Mouse (Mus musculus) kidney, postnatal 0 days (tissue): ENCODE measurements at regions not wholly inside any gene's neighbourhood (a gene's known extent, or its start where the extent isn't known, plus 50 kb on each side); places are given as distances from the start of the nearest gene placed in this dataset.

Source experiments
- ATAC-seq: fragments of 200-750 bp; cut with Nextera tagmentation; replicated peaks from 2 replicates; pipeline ENCODE4 v1.8.0; 2017; ENCODE audit warnings: low read depth, moderate number of reproducible peaks, moderate TSS enrichment, moderate library complexity; ENCODE audit not compliant: low FRiP score
- DNase-seq: peaks from one replicate; pipeline ENCODE4 v3.0.0-alpha.2; 2016; ENCODE audit warnings: low spot score
- H3K27ac ChIP-seq: fragments of 300-500 bp; sonication (generic); 2 replicates; pipeline ENCODE4 v1.5.1; 2014; ENCODE audit warnings: mild to moderate bottlenecking
- H3K27me3 ChIP-seq: fragments of 300-500 bp; sonication (generic); 2 replicates; pipeline ENCODE4 v1.6.1; 2014; ENCODE audit warnings: low read length, mixed read lengths; ENCODE audit not compliant: insufficient read depth
- H3K36me3 ChIP-seq: fragments of 300-500 bp; sonication (generic); 2 replicates; pipeline ENCODE4 v1.6.1; 2014; ENCODE audit warnings: low read length, mixed read lengths; ENCODE audit not compliant: insufficient read depth
- H3K4me1 ChIP-seq: fragments of 300-500 bp; sonication (generic); replicated peaks from 2 replicates; pipeline ENCODE4 v1.6.1; 2014; ENCODE audit warnings: antibody characterized with exemption, low read length, mixed read lengths; ENCODE audit not compliant: insufficient read depth
- H3K4me2 ChIP-seq: fragments of 300-500 bp; sonication (generic); 2 replicates; pipeline ENCODE4 v1.6.1; 2014; ENCODE audit warnings: mild to moderate bottlenecking, low read length, moderate library complexity, mixed read lengths
- H3K4me3 ChIP-seq: fragments of 300-500 bp; sonication (generic); replicated peaks from 2 replicates; pipeline ENCODE4 v1.5.1; 2014; ENCODE audit warnings: low read depth, low read length
- H3K9ac ChIP-seq: fragments of 300-500 bp; sonication (generic); 2 replicates; pipeline ENCODE4 v1.6.1; 2014; ENCODE audit warnings: low read depth, low read length
- H3K9me3 ChIP-seq: fragments of 300-500 bp; sonication (generic); replicated peaks from 2 replicates; pipeline ENCODE4 v1.6.1; 2016; ENCODE audit warnings: low read length, inconsistent platforms, mixed read lengths
- CTCF ChIP-seq: IDR thresholded peaks from 2 replicates; pipeline ENCODE4 v1.5.1; 2016; ENCODE audit warnings: antibody characterized with exemption, low read depth, mild to moderate bottlenecking, moderate library complexity
- WGBS: fragments of 180-500 bp; shearing (Covaris S2); extraction: QIAGEN DNeasy Blood & Tissue Kit; methylation state at CpG from one replicate; pipeline ENCODE4 v1.1.7; 2014; 5-methylcytosine and 5-hydroxymethylcytosine counted together

GRCm38 (mm10) chr4:33838436-33838835 is 86.0 kb upstream of the Cnr1 start:
- Histone ChIP-seq H3K36me3 (no peaks in the 10 kb centered on the region), H3K4me3 (no peak overlapping the region), H3K27me3 (no peaks in the 10 kb centered on the region), H3K9me3 (no peaks in the 10 kb centered on the region), H3K4me2 (no peak overlapping the region), H3K4me1 (no peaks in the 10 kb centered on the region), H3K9ac (no peak overlapping the region), H3K27ac (no peak overlapping the region)
- DNase-seq (no peak), ATAC-seq (no peak)
- WGBS, result 81% methylated on average over 6 of the region's 6 CpGs
- TF ChIP-seq CTCF, result no peak

GRCm38 (mm10) chr4:33840119-33840518 is 84.3 kb upstream of the Cnr1 start:
- H3K4me2 ChIP-seq, result peak overlapping the region; percentile 24
- no peak overlapping the region for H3K9ac ChIP-seq
- WGBS, result 39% methylated on average over 14 of the region's 14 CpGs
- no peak overlapping the region for H3K4me3 ChIP-seq
- H3K27ac ChIP-seq, result no peak overlapping the region
- no peaks in the 10 kb centered on the region for H3K36me3 ChIP-seq
- no peaks in the 10 kb centered on the region for H3K27me3 ChIP-seq
- no peak for TF ChIP-seq CTCF
- ATAC-seq (no peak), DNase-seq (no peak)
- no peaks in the 10 kb centered on the region for H3K4me1 ChIP-seq
- H3K9me3 ChIP-seq, result no peaks in the 10 kb centered on the region

- Histone ChIP-seq H3K9ac (no peak overlapping the region), H3K27ac (no peak overlapping the region), H3K36me3 (no peaks in the 10 kb centered on the region), H3K4me2 (no peak overlapping the region), H3K9me3 (no peaks in the 10 kb centered on the region), H3K4me3 (no peak overlapping the region), H3K4me1 (no peaks in the 10 kb centered on the region), H3K27me3 (no peaks in the 10 kb centered on the region)
- WGBS, result 25% methylated on average over 9 of the region's 9 CpGs
- ATAC-seq, result no peak
- no peak for TF ChIP-seq CTCF
- no peak for DNase-seq
These were observed 78.6 kb upstream of the Cnr1 start for GRCm38 (mm10) chr4:33845611-33846395.

- Histone ChIP-seq H3K4me3 (no peak overlapping the region), H3K9ac (no peak overlapping the region), H3K27me3 (no peaks in the 10 kb centered on the region), H3K4me1 (no peaks in the 10 kb centered on the region), H3K36me3 (no peaks in the 10 kb centered on the region), H3K9me3 (no peaks in the 10 kb centered on the region), H3K4me2 (no peak overlapping the region), H3K27ac (no peak overlapping the region)
- no peak for ATAC-seq
- TF ChIP-seq CTCF, result no peak
- 78% methylated on average over 7 of the region's 7 CpGs for WGBS
- no peak for DNase-seq
These were observed 74.1 kb upstream of the Cnr1 start for GRCm38 (mm10) chr4:33850249-33850648.

DNA sequence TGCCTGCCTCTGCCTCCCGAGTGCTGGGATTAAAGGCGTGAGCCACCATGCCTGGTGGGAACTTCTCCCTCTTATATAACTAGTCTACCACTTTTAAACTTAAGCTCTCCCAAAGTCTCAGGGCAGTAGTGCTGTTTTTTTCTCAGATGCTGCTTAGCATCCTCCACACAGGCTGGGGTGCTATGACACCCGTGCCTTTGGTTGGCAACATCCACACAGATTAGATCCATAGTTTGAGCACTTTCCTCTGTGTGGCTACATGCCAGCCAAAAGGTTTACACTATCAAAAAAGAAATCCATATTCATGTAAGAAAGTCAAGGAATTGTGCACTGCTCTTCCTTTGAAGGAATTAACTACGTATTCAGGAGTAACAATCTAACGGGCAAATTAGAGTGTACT is 72.1 kb upstream of the Cnr1 start:
- Histone ChIP-seq H3K27me3 (no peaks in the 10 kb centered on the region), H3K27ac (no peak overlapping the region), H3K9me3 (no peaks in the 10 kb centered on the region), H3K9ac (no peak overlapping the region), H3K36me3 (no peaks in the 10 kb centered on the region), H3K4me2 (no peak overlapping the region), H3K4me3 (no peak overlapping the region), H3K4me1 (no peaks in the 10 kb centered on the region)
- DNase-seq, result no peak
- 93% methylated on average over 5 of the region's 5 CpGs for WGBS
- ATAC-seq, result no peak
- no peak for TF ChIP-seq CTCF

DNA sequence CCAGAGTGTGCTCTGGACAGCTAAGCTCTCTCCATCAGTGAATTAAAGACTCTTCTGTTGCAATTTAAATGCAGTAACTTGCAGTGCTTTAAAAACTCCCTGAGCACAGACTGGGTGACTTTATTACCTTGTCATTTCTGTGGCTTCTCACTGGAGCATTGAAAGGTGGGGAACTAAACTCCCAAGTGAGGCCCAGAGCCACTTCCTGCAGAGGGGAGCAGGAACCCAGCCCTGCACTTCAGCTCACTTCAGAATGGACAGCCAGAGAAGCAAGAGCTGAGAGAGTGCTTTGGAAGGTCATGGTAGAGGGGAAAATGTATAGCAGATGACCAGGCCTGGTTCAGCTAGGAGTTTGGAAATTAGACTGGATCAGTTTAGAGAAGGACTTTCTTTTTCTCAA is 69.3 kb upstream of the Cnr1 start:
- no peak for TF ChIP-seq CTCF
- Histone ChIP-seq H3K9me3 (no peaks in the 10 kb centered on the region), H3K4me2 (no peak overlapping the region), H3K4me1 (no peaks in the 10 kb centered on the region), H3K27ac (no peak overlapping the region), H3K9ac (no peak overlapping the region), H3K27me3 (no peaks in the 10 kb centered on the region), H3K36me3 (no peaks in the 10 kb centered on the region), H3K4me3 (no peak overlapping the region)
- DNase-seq (no peak), ATAC-seq (no peak)

GRCm38 (mm10) chr4:33867126-33867525 is 57.3 kb upstream of the Cnr1 start:
- 92% methylated on average over 2 of the region's 2 CpGs for WGBS
- H3K9ac ChIP-seq, result no peak overlapping the region

More at GRCm38 (mm10) chr4:33867126-33867525, 57.3 kb upstream of the Cnr1 start:
- no peak overlapping the region for H3K4me2 ChIP-seq
- H3K36me3 ChIP-seq, result no peaks in the 10 kb centered on the region
- H3K9me3 ChIP-seq, result no peaks in the 10 kb centered on the region
- TF ChIP-seq CTCF, result no peak
- ATAC-seq (no peak), DNase-seq (no peak)
- no peaks in the 10 kb centered on the region for H3K27me3 ChIP-seq
- H3K27ac ChIP-seq, result no peak overlapping the region
- H3K4me3 ChIP-seq, result no peak overlapping the region
- no peaks in the 10 kb centered on the region for H3K4me1 ChIP-seq
